Mouse (Mus musculus) MEL (cell line): Measurements from ENCODE around the gene Ifngr2. TPM values are rescaled to one million over a fixed set of nuclear protein-coding genes. Genes with fewer than 3 reads are reported as not detected.

Source experiments
- DNase-seq: peaks from one replicate; pipeline ENCODE4 v3.0.0; 2011; ENCODE audit warnings: low read depth, low spot score
- H3K27ac ChIP-seq: 2 replicates; pipeline ENCODE4 v1.5.1; 2012; ENCODE audit warnings: low read depth, mild to moderate bottlenecking, control low read depth, low read length, moderate library complexity; ENCODE audit not compliant: control insufficient read depth
- H3K27me3 ChIP-seq, 2 experiments: fragments of 150-350 bp in 1 of 2; sonication (generic) in 1 of 2; 2 replicates each; pipeline ENCODE4 v1.6.1; 2012; ENCODE audit warnings: low read length in 2 of 2, mild to moderate bottlenecking in 2 of 2, improper control_type of control experiment in 1 of 2, moderate library complexity in 1 of 2; ENCODE audit not compliant: insufficient read depth in 2 of 2, control insufficient read depth in 1 of 2
- H3K36me3 ChIP-seq, 2 experiments: 2 replicates each; pipeline ENCODE4 v1.6.1; 2012 to 2014; ENCODE audit warnings: low read length in 2 of 2, improper control_type of control experiment in 1 of 2, inconsistent platforms in 1 of 2, mild to moderate bottlenecking in 1 of 2; ENCODE audit not compliant: insufficient read depth in 2 of 2, control insufficient read depth in 1 of 2
- H3K4me1 ChIP-seq, 2 experiments: fragments of 150-350 bp in 1 of 2; sonication (generic) in 1 of 2; 2 replicates each; pipeline ENCODE4 v1.6.1; 2012; ENCODE audit warnings: low read length in 2 of 2, improper control_type of control experiment in 1 of 2, mild to moderate bottlenecking in 1 of 2; ENCODE audit not compliant: insufficient read depth in 2 of 2, control insufficient read depth in 1 of 2
- H3K4me3 ChIP-seq, 2 experiments: fragments of 150-350 bp in 1 of 2; sonication (generic) in 1 of 2; 2 replicates each; pipeline ENCODE4 v1.5.1; 2012; ENCODE audit warnings: low read depth in 2 of 2, low read length in 2 of 2, mild to moderate bottlenecking in 2 of 2, moderate library complexity in 2 of 2, control low read depth in 1 of 2, improper control_type of control experiment in 1 of 2; ENCODE audit not compliant: control insufficient read depth in 1 of 2, insufficient read depth in 1 of 2
- H3K79me2 ChIP-seq: 2 replicates; pipeline ENCODE4 v1.6.1; 2012; ENCODE audit warnings: mild to moderate bottlenecking, low read length, moderate library complexity; ENCODE audit not compliant: control insufficient read depth, poor library complexity, insufficient read depth
- H3K9ac ChIP-seq: 2 replicates; pipeline ENCODE4 v1.6.1; 2012; ENCODE audit warnings: low read depth, mild to moderate bottlenecking, control low read depth, low read length, moderate library complexity; ENCODE audit not compliant: control insufficient read depth, poor library complexity, severe bottlenecking
- H3K9me3 ChIP-seq: fragments of 150-350 bp; sonication (generic); replicated peaks from 2 replicates; pipeline ENCODE4 v1.6.1; 2012; ENCODE audit warnings: mild to moderate bottlenecking, low read length, improper control_type of control experiment, moderate library complexity; ENCODE audit not compliant: insufficient read depth
- BHLHE40 ChIP-seq: IDR thresholded peaks from 2 replicates; pipeline ENCODE4 v1.6.1; 2012; ENCODE audit warnings: low read depth, mild to moderate bottlenecking, inconsistent platforms, low read length, improper control_type of control experiment, borderline replicate concordance
- EP300 ChIP-seq, 2 experiments: IDR thresholded peaks; 2 replicates each; pipeline ENCODE4 v1.6.1; 2011; ENCODE audit warnings: improper control_type of control experiment in 2 of 2, low read length in 2 of 2, low read depth in 1 of 2, mild to moderate bottlenecking in 1 of 2
- ETS1 ChIP-seq: IDR thresholded peaks from 2 replicates; pipeline ENCODE4 v1.6.1; 2012; ENCODE audit warnings: low read depth, mild to moderate bottlenecking, inconsistent platforms, low read length, improper control_type of control experiment, moderate library complexity
- GATA1 ChIP-seq: IDR thresholded peaks from 2 replicates; pipeline ENCODE4 v1.6.1; 2011; ENCODE audit warnings: low read depth, low read length, improper control_type of control experiment
- HCFC1 ChIP-seq: IDR thresholded peaks from 2 replicates; pipeline ENCODE4 v1.6.1; 2012; ENCODE audit warnings: low read depth, mild to moderate bottlenecking, inconsistent platforms, low read length, improper control_type of control experiment, moderate library complexity
- MAFK ChIP-seq: IDR thresholded peaks from 2 replicates; pipeline ENCODE4 v1.6.1; 2011; ENCODE audit warnings: low read depth, mild to moderate bottlenecking, low read length, improper control_type of control experiment, borderline replicate concordance
- MAX ChIP-seq: IDR thresholded peaks from 2 replicates; pipeline ENCODE4 v1.6.1; 2011; ENCODE audit warnings: low read length, improper control_type of control experiment
- MAZ ChIP-seq: IDR thresholded peaks from 2 replicates; pipeline ENCODE4 v1.6.1; 2012; ENCODE audit warnings: low read depth, mild to moderate bottlenecking, inconsistent platforms, low read length, improper control_type of control experiment
- MEF2A ChIP-seq: IDR thresholded peaks from 2 replicates; pipeline ENCODE4 v1.6.1; 2014; ENCODE audit warnings: low read depth, mild to moderate bottlenecking, inconsistent platforms, low read length, improper control_type of control experiment; ENCODE audit not compliant: poor library complexity, insufficient replicate concordance, severe bottlenecking; ENCODE audit errors: extremely low read depth
- MYB ChIP-seq: IDR thresholded peaks from 2 replicates; pipeline ENCODE4 v1.6.1; 2011; ENCODE audit warnings: mild to moderate bottlenecking, low read depth, low read length, improper control_type of control experiment
- MYC ChIP-seq: IDR thresholded peaks from 2 replicates; pipeline ENCODE4 v1.6.1; 2011; ENCODE audit warnings: low read depth, mild to moderate bottlenecking, low read length, improper control_type of control experiment, moderate library complexity
- POLR2A ChIP-seq, 2 experiments: IDR thresholded peaks; 2 replicates each; pipeline ENCODE4 v1.6.1; 2011 to 2012; ENCODE audit warnings: low read length in 2 of 2, mild to moderate bottlenecking in 2 of 2, control low read depth in 1 of 2, improper control_type of control experiment in 1 of 2, low read depth in 1 of 2, moderate library complexity in 1 of 2; ENCODE audit not compliant: control insufficient read depth in 1 of 2, insufficient read depth in 1 of 2, poor library complexity in 1 of 2
- RAD21 ChIP-seq: IDR thresholded peaks from 2 replicates; pipeline ENCODE4 v1.6.1; 2011; ENCODE audit warnings: mild to moderate bottlenecking, low read depth, low read length, improper control_type of control experiment
- RCOR1 ChIP-seq: IDR thresholded peaks from 2 replicates; pipeline ENCODE4 v1.6.1; 2012; ENCODE audit warnings: low read depth, mild to moderate bottlenecking, inconsistent platforms, low read length, improper control_type of control experiment
- SIN3A ChIP-seq: IDR thresholded peaks from 2 replicates; pipeline ENCODE4 v1.6.1; 2012; ENCODE audit warnings: low read length, improper control_type of control experiment, inconsistent platforms
- SMC3 ChIP-seq: IDR thresholded peaks from 2 replicates; pipeline ENCODE4 v1.6.1; 2011; ENCODE audit warnings: low read depth, low read length, improper control_type of control experiment
- TAL1 ChIP-seq: IDR thresholded peaks from 2 replicates; pipeline ENCODE4 v1.6.1; 2012; ENCODE audit warnings: mild to moderate bottlenecking, inconsistent platforms, low read length, moderate library complexity, mixed read lengths
- TBP ChIP-seq: IDR thresholded peaks from 2 replicates; pipeline ENCODE4 v1.8.0; 2011; ENCODE audit warnings: low read depth, low read length, improper control_type of control experiment
- TCF12 ChIP-seq: IDR thresholded peaks from 2 replicates; pipeline ENCODE4 v1.6.1; 2014; ENCODE audit warnings: low read depth, mild to moderate bottlenecking, inconsistent platforms, low read length, improper control_type of control experiment, moderate library complexity
- USF1 ChIP-seq: IDR thresholded peaks from 2 replicates; pipeline ENCODE4 v1.6.1; 2014; ENCODE audit warnings: low read depth, mild to moderate bottlenecking, inconsistent platforms, low read length, improper control_type of control experiment, moderate library complexity
- ZNF384 ChIP-seq: IDR thresholded peaks from 2 replicates; pipeline ENCODE4 v1.6.1; 2012; ENCODE audit warnings: low read depth, mild to moderate bottlenecking, inconsistent platforms, low read length, improper control_type of control experiment
- polyA plus RNA-seq, 2 experiments: library from polyadenylated mRNA; stranded (reverse) in 1 of 2; unstranded in 1 of 2; fragments of >175 nt in 1 of 2; fragments of >200 nt in 1 of 2; gene quantifications; 2 replicates each; pipeline versions ENCODE4 v1.2.1 to v1.2.4; 2012; ENCODE audit warnings: low replicate concordance in 2 of 2, low read depth in 1 of 2; ENCODE audit not compliant: insufficient read length in 2 of 2, insufficient read depth in 1 of 2, missing spikeins in 1 of 2
- total RNA-seq: library from RNA; depleted of rRNA; stranded (reverse); fragments of 300-350 nt; gene quantifications from 2 replicates; pipeline ENCODE4 v1.2.3, GENCODE M21; 2012

The Ifngr2 gene
- total and polyA plus RNA-seq, 3 experiments, result 2.8 to 11.0 TPM; not detected in 1

DNA sequence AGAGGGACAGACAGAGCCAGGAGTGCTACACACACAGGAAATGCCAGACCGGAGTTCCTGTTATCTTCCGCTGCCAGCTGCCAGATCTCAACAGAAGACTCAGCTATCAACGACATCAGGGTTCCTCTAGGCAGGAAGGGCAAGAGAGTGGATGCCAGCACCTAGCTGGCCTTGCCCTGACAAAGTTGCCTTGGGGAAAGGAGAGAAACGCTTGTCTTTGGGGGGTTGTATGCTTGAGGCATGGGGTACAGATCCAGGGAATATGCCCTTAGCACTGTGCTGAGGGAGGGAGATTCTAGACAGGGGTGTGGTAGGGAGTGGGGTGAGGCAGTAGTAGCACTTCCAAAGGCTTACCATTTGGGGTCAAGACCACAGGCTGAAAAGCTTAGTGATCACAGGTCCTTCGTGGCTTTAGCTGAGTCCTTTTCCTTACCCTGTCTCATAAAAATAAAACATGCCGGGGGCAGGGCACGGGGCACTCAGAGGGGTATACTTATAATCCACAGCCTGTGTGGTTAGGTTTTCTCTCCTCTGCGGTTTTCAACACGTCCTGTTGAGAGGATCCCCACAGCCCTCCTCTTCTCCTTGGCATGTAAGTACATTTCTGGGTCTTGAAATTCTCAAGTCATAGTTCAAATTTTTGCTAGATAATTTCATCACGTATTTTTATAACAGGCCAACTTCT, 1.1 kb upstream of the Ifngr2 start:
- Histone ChIP-seq H3K4me3 (peak overlapping the region; percentile 39 to 75), H3K4me1 (peaks cover 18 to 47% of the 10 kb centered on the region in 2 experiments), H3K9me3 (no peaks in the 10 kb centered on the region), H3K27ac (peak overlapping the region; percentile 88), H3K79me2 (peaks cover 2% of the 10 kb centered on the region; the same call in 1 of the 2 replicates), H3K27me3 (no peaks in the 10 kb centered on the region), H3K36me3 (peaks cover 0 to 38% of the 10 kb centered on the region in 2 experiments; a peak in 2 of 4 replicates), H3K9ac (peak overlapping the region; percentile 55)
- TF ChIP-seq MAX (peak; percentile 37; the same call in 1 of the 2 replicates), ETS1 (peak; percentile 88), TCF12 (peak; percentile 99), TAL1 (peak; percentile 100), TBP (peak; percentile 50), MAZ (0 out of 2 replicates have a peak, but pooled peaks have one; percentile 52), EP300 (IDR thresholded peaks at IDR 0.05; ENCODE audit: low read depth in 1 of 2, low read length in 2 of 2) (peak; percentile 97 to 99), SMC3 (no peak), MAFK (no peak), MYB (peak; percentile 88), SIN3A (peak; percentile 82), GATA1 (peak; percentile 98), MYC (0 out of 2 replicates have a peak, but pooled peaks have one; percentile 11), MEF2A (no peak), ZNF384 (no peak), BHLHE40 (no peak), RCOR1 (peak; percentile 98), USF1 (0 out of 2 replicates have a peak, but pooled peaks have one; percentile 15), HCFC1 (no peak), POLR2A (IDR thresholded peaks at IDR 0.05; ENCODE audit: control insufficient read depth in 1 of 2, insufficient read depth in 1 of 2, low read depth in 1 of 2, low read length in 2 of 2, poor library complexity in 1 of 2) (peak in 1 of 2 experiments; percentile 42; a peak in 1 of 4 replicates), RAD21 (no peak)
- peak; percentile 94 for DNase-seq
